ENCODE assay signal across 8 mouse cellular contexts in the genomic region with DNA sequence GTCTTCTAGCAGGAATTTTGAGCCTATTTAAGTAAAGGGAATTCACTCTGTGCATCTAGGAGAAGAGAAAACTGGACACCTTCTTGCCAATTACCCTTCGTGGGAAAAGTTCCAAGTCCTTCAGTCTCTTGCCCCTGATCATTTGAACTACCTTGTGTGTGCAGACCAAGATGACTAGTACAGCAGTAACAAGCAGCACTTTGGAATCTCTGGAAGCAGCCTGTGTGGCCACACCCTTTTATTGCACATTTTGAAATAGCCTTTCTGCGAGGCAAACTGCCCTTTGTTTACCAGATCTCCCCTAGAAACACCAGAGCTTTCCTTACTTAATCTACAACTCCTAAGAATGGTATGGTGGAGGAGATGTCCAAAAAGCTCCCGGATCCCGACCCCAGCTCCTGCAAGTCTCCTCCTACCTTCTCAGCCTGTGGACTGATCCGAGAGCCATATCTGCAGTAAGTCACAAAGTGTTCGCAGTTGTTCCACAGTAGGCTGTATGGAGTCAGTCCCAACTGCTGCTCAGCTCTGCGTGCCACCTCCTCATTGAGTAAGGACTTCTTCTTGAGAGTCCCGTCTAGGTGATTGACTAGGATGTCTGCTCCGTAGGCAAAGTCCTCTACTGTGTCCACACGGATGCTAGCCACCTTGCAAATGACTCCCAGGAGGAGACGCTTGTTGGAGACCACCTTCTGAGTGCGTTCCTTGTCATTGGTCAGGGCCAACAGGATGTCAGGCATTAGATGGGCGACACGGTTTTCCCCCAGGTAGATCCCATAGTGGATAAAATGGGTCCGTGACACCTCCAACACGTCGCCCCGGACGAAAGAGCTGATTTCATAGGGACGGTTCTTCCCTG. TPM values are rescaled to one million over a fixed set of nuclear protein-coding genes. Genes with fewer than 3 reads are reported as not detected.
DNase-seq lines count a peak whose midpoint lies in the region; ATAC-seq and TF ChIP-seq lines count a peak whose summit lies in the region.

No protein-coding gene starts in this region.

- peaks cover 33% of the 10 kb centered on the region for H3K27me3 ChIP-seq in hindbrain, embryonic 14.5 days (ENCODE audit: control insufficient read depth, insufficient read depth, low read length)
- peaks cover 23% of the 10 kb centered on the region for H3K27me3 ChIP-seq in midbrain, embryonic 11.5 days (ENCODE audit: control insufficient read depth, insufficient read depth, low read length)

- no peaks in the 10 kb centered on the region for H3K9me3 ChIP-seq in hindbrain, embryonic 14.5 days (ENCODE audit: control insufficient read depth, low read length)
- no peaks in the 10 kb centered on the region; the same call in 1 of the 2 replicates for H3K9me3 ChIP-seq in midbrain, embryonic 11.5 days (ENCODE audit: control insufficient read depth, low read length)

- no peak overlapping the region for H3K9ac ChIP-seq in hindbrain, embryonic 14.5 days
- H3K9ac ChIP-seq in midbrain, embryonic 11.5 days (ENCODE audit: low read length): no peak overlapping the region; the same call in 1 of the 2 replicates

- DNase-seq in gastrocnemius, adult 2 months: no peak
- no peak for DNase-seq in gastrocnemius, adult 18-20 months (ENCODE audit: low spot score)
- peak; percentile 10 for DNase-seq in embryo, embryonic 10 days (ENCODE audit: low spot score)
- no peak for DNase-seq in hindbrain, embryonic 14.5 days (ENCODE audit: low spot score)
- DNase-seq in midbrain, embryonic 11.5 days (ENCODE audit: low spot score, missing footprints): peak; percentile 89
- DNase-seq in urinary bladder, adult 2 months (ENCODE audit: low spot score): no peak
- DNase-seq in left cerebral cortex, adult 18-20 months (ENCODE audit: low spot score in 2 of 2): no peak
- DNase-seq in natural killer cell, adult 2 months (ENCODE audit: low spot score in 2 of 2): no peak

- no peak for ATAC-seq in hindbrain, embryonic 14.5 days (ENCODE audit: low FRiP score)
- peak; percentile 14; the same call in 1 of the 2 replicates for ATAC-seq in midbrain, embryonic 11.5 days (ENCODE audit: low FRiP score)

- no peak overlapping the region for H3K27ac ChIP-seq in gastrocnemius, adult 2 months
- no peak overlapping the region for H3K27ac ChIP-seq in hindbrain, embryonic 14.5 days
- no peak overlapping the region for H3K27ac ChIP-seq in midbrain, embryonic 11.5 days (ENCODE audit: low read depth, low read length)

- no peaks in the 10 kb centered on the region for H3K36me3 ChIP-seq in hindbrain, embryonic 14.5 days (replicated peaks; ENCODE audit: control insufficient read depth, insufficient read depth)
- H3K36me3 ChIP-seq in midbrain, embryonic 11.5 days (ENCODE audit: control insufficient read depth, insufficient read depth, low read length): no peaks in the 10 kb centered on the region

- WGBS in hindbrain, embryonic 14.5 days: 27% methylated on average over 20 of the region's 20 CpGs
- 24% methylated on average over 20 of the region's 20 CpGs for WGBS in midbrain, embryonic 11.5 days

- H3K4me3 ChIP-seq in gastrocnemius, adult 2 months: peak overlapping the region; percentile 62
- H3K4me3 ChIP-seq in hindbrain, embryonic 14.5 days (replicated peaks; ENCODE audit: low read length): peak overlapping the region; percentile 54
- H3K4me3 ChIP-seq in midbrain, embryonic 11.5 days (ENCODE audit: low read depth, low read length): peak overlapping the region; percentile 44

- H3K4me2 ChIP-seq in hindbrain, embryonic 14.5 days (replicated peaks): peak overlapping the region; percentile 95
- peak overlapping the region; percentile 93 for H3K4me2 ChIP-seq in midbrain, embryonic 11.5 days

- intact Hi-C loops in gastrocnemius, adult 2 months (cut with DNase I): no loop called here

- H3K4me1 ChIP-seq in hindbrain, embryonic 14.5 days (replicated peaks; ENCODE audit: control insufficient read depth, insufficient read depth, low read length): peaks cover 5% of the 10 kb centered on the region
- peaks cover 5% of the 10 kb centered on the region for H3K4me1 ChIP-seq in midbrain, embryonic 11.5 days (ENCODE audit: control insufficient read depth, insufficient read depth, low read length)

- no peak for TF ChIP-seq CTCF in gastrocnemius, adult 2 months (IDR thresholded peaks at IDR 0.05)

RNA-seq across cellular contexts. Expression of gene Lrat, which starts 0.8 kb away (rescaled TPM):
- under 1 TPM in 1 of 2 experiments, not detected in 1; 0.05 TPM for total RNA-seq in gastrocnemius, adult 2 months (2021)
- total RNA-seq in gastrocnemius, adult 18-20 months (2021): not detected
- 0.17 and 0.30 TPM in 2 replicates for polyA plus RNA-seq in hindbrain, embryonic 14.5 days (2014; fragmentation: Nextera tagmentation; extraction: Ambion mirVana)
- 0.05 and 0.07 TPM in 2 replicates for polyA plus RNA-seq in midbrain, embryonic 11.5 days (2014; fragmentation: Nextera tagmentation; extraction: Ambion mirVana)
- 1.5 and 1.7 TPM in 2 replicates for polyA plus RNA-seq in urinary bladder, adult 2 months (2012; rRNA removed)
- under 1 TPM in 1 of 2 experiments, not detected in 1; 0.07 TPM for total RNA-seq in left cerebral cortex, adult 18-20 months (2021)

RNA-seq across cellular contexts. Expression of gene Rbm46, which starts 26.7 kb away (rescaled TPM):
- under 1 TPM; 0.11 to 0.18 TPM for total RNA-seq in gastrocnemius, adult 2 months (2021)
- under 1 TPM in 1 of 2 experiments, not detected in 1; 0.12 TPM for total RNA-seq in gastrocnemius, adult 18-20 months (2021)
- 1.6 and 2.3 TPM in 2 replicates for polyA plus RNA-seq in hindbrain, embryonic 14.5 days (2014; fragmentation: Nextera tagmentation; extraction: Ambion mirVana)
- polyA plus RNA-seq in midbrain, embryonic 11.5 days (2014; fragmentation: Nextera tagmentation; extraction: Ambion mirVana): 4.5 and 6.0 TPM in 2 replicates
- 1.0 and 1.1 TPM in 2 replicates for polyA plus RNA-seq in urinary bladder, adult 2 months (2012; rRNA removed)
- under 1 TPM; 0.56 to 0.61 TPM for total RNA-seq in left cerebral cortex, adult 18-20 months (2021)

Comparison
In these comparisons a context has a peak if more than half of its experiments do, and no peak if none do; other contexts are left out.
1. DNase-seq: peak in embryo, embryonic 10 days (single experiment) and midbrain, embryonic 11.5 days (single experiment); none in gastrocnemius, adult 2 months (single experiment), gastrocnemius, adult 18-20 months (single experiment), hindbrain, embryonic 14.5 days (single experiment), urinary bladder, adult 2 months (single experiment), left cerebral cortex, adult 18-20 months (0 of 2) and natural killer cell, adult 2 months (0 of 2).
2. Peak in every context shown above with its lines, with median percentiles within 50 percentile points of each other: H3K4me3 ChIP-seq.